12 mouse cellular contexts compared by ENCODE assay signal in the genomic region with DNA sequence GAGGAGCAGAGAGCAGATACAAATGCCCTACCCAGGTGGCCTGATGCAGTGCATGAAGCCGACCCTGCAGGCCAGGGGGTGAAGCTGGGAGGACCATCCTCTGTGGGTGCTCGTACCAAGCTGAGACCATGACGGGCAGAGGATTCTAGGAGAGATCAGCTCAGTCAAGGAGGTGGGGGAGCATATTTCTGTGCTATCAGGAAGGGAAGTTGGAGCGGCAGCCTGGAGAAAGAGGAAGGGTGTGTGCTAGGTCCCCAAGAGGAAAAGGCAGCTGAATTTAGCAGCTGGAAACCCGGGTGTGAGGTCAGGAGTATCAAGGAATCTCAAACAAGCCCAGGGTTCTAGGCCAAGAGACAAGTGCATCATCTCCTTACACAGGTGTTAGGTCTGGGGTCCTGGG. TPM values are rescaled to one million over a fixed set of nuclear protein-coding genes. Genes with fewer than 3 reads are reported as not detected.
DNase-seq lines count a peak whose midpoint lies in the region; ATAC-seq and TF ChIP-seq lines count a peak whose summit lies in the region.
"Had no signal": no experiment of that assay in that cellular context is flagged by ENCODE, and none has a peak within 500 bp of the region (broad histone marks: within the 10 kb centered on the region; RNA-seq: fewer than 3 reads in every experiment).

No protein-coding gene starts in this region.

- no peaks in the 10 kb centered on the region for H3K36me3 ChIP-seq in kidney, embryonic 15.5 days
- H3K36me3 ChIP-seq in kidney, postnatal 0 days (ENCODE audit: insufficient read depth, low read length) = no peaks in the 10 kb centered on the region

- H3K4me2 ChIP-seq in kidney, embryonic 15.5 days = peak overlapping the region; percentile 79
- peak overlapping the region; percentile 81 for H3K4me2 ChIP-seq in kidney, postnatal 0 days (ENCODE audit: low read length)
- H3K4me2 ChIP-seq: midbrain, embryonic 11.5 days had no signal

- no peak for DNase-seq in kidney, adult 11 months
- DNase-seq in kidney, postnatal 0 days (ENCODE audit: low spot score) = peak; percentile 24
- DNase-seq in Muller cell, postnatal 12 days (ENCODE audit: inconsistent ontology term) = no peak
- no peak for DNase-seq in frontal cortex, postnatal 10 days (ENCODE audit: low spot score in 2 of 2)
- no peak for DNase-seq in ovary, adult 18-20 months (ENCODE audit: low spot score)
- DNase-seq: adrenal gland, postnatal 10 days had no signal

- WGBS in kidney, embryonic 15.5 days = 57% methylated on average over 5 of the region's 5 CpGs
- WGBS in kidney, postnatal 0 days = 59% methylated on average over 5 of the region's 5 CpGs

- TF ChIP-seq CTCF in kidney, postnatal 0 days (IDR thresholded peaks at IDR 0.05; ENCODE audit: low read depth) = no peak

- H3K4me3 ChIP-seq in kidney, embryonic 15.5 days (replicated peaks) = peak overlapping the region; percentile 65; the same call in 1 of the 2 replicates
- no peak overlapping the region for H3K4me3 ChIP-seq in kidney, postnatal 0 days (replicated peaks; ENCODE audit: low read depth, low read length)
- H3K4me3 ChIP-seq: embryonic facial prominence, embryonic 13.5 days had no signal

- H3K4me1 ChIP-seq in kidney, embryonic 15.5 days = peaks cover 77% of the 10 kb centered on the region
- peaks cover 41% of the 10 kb centered on the region for H3K4me1 ChIP-seq in kidney, postnatal 0 days (replicated peaks; ENCODE audit: insufficient read depth, low read length)

- H3K9ac ChIP-seq in kidney, embryonic 15.5 days = no peak overlapping the region
- H3K9ac ChIP-seq in kidney, postnatal 0 days (ENCODE audit: low read depth, low read length) = peak overlapping the region; percentile 8; the same call in 1 of the 2 replicates

- ATAC-seq in kidney, embryonic 15.5 days (replicated peaks; ENCODE audit: low FRiP score) = no peak
- ATAC-seq in granulocyte monocyte progenitor cell, adult 5-6 weeks (replicated peaks; ENCODE audit: poor library complexity, severe bottlenecking) = peak; percentile 26; the same call in 1 of the 2 replicates
- ATAC-seq in kidney, postnatal 0 days (replicated peaks; ENCODE audit: low FRiP score, low read depth) = no peak
- peak; percentile 17; the same call in 1 of the 2 replicates for ATAC-seq in megakaryocyte progenitor cell, adult 5-6 weeks (replicated peaks; ENCODE audit: poor library complexity)

- H3K27ac ChIP-seq in kidney, embryonic 15.5 days = peak overlapping the region; percentile 45; the same call in 1 of the 2 replicates
- H3K27ac ChIP-seq in kidney, postnatal 0 days = no peak overlapping the region
- H3K27ac ChIP-seq: embryonic facial prominence, embryonic 13.5 days had no signal

- no peaks in the 10 kb centered on the region for H3K27me3 ChIP-seq in kidney, embryonic 15.5 days
- H3K27me3 ChIP-seq in kidney, postnatal 0 days (ENCODE audit: insufficient read depth, low read length) = no peaks in the 10 kb centered on the region
- H3K27me3 ChIP-seq: CH12.LX had no signal

- no peaks in the 10 kb centered on the region for H3K9me3 ChIP-seq in kidney, embryonic 15.5 days (replicated peaks)
- H3K9me3 ChIP-seq in kidney, postnatal 0 days (replicated peaks; ENCODE audit: low read length) = no peaks in the 10 kb centered on the region
- H3K9me3 ChIP-seq: embryonic facial prominence, embryonic 13.5 days had no signal

RNA-seq across cellular contexts. Expression of gene Katnb1, which starts 59.6 kb away (rescaled TPM):
- polyA plus RNA-seq in kidney, embryonic 15.5 days (2015; fragmentation: Nextera tagmentation; extraction: Ambion mirVana) = 27.6 and 29.7 TPM in 2 replicates
- 14.3 and 17.6 TPM in 2 replicates for total RNA-seq in granulocyte monocyte progenitor cell, adult 5-6 weeks (2014; fragmentation: Nextera tagmentation)
- 33.2 and 34.4 TPM in 2 replicates for total RNA-seq in granulocyte monocyte progenitor cell, adult 5-6 weeks (2017)
- polyA plus RNA-seq in kidney, postnatal 0 days (2015; fragmentation: Nextera tagmentation; extraction: Ambion mirVana) = 21.2 and 22.9 TPM in 2 replicates
- 6.3 and 7.3 TPM in 2 replicates for total RNA-seq in megakaryocyte progenitor cell, adult 5-6 weeks (2015)
- total RNA-seq in megakaryocyte progenitor cell, adult 5-6 weeks (2017) = 25.2 and 25.9 TPM in 2 replicates

Comparison
In these comparisons a context has a peak if more than half of its experiments do, and no peak if none do; other contexts are left out.
1. ATAC-seq: peak in granulocyte monocyte progenitor cell, adult 5-6 weeks (single experiment) and megakaryocyte progenitor cell, adult 5-6 weeks (single experiment); none in kidney, embryonic 15.5 days (single experiment) and kidney, postnatal 0 days (single experiment).